Mouse (Mus musculus): ENCODE measurements around the gene Nkiras1. TPM values are rescaled to one million over a fixed set of nuclear protein-coding genes. Genes with fewer than 3 reads are reported as not detected.
A peak's percentile ranks its signal among the peaks of the same experiment; 100 is the strongest.
"Not testable (repeated sequence)": the region's sequence is repeated elsewhere in the genome, so short reads cannot be mapped to it uniquely, and the experiment has no call there.

The Nkiras1 gene
- polyA plus RNA-seq (2016; fragmentation: Nextera tagmentation; extraction: Ambion mirVana): 10.0 and 11.1 TPM in 2 replicates

GRCm38 (mm10) chr14:18270529-18271441 is at the start of gene Nkiras1, which contains the start of gene Rpl15:
TSS of gene Nkiras1 (plus strand) at chr14:18271136.
TSS of gene Rpl15 (minus strand) at chr14:18271391.
- Histone ChIP-seq H3K4me3 (peak within 1 kb of the TSS; percentile 89), H3K27me3 (ENCODE audit: low read depth, poor library complexity, severe bottlenecking) (no peaks in the 10 kb centered on the region), H3K27ac (peak within 1 kb of the TSS; percentile 98), H3K36me3 (peaks cover 35% of the 10 kb centered on the region), H3K9me3 (replicated peaks) (no peaks in the 10 kb centered on the region), H3K4me1 (peaks cover 6% of the 10 kb centered on the region)
- peak; percentile 98 for DNase-seq (ENCODE audit: low spot score)
- under 1% methylated on average over 78 of the region's 78 CpGs for WGBS

- 95% methylated on average over 6 of the region's 6 CpGs for WGBS
- Histone ChIP-seq H3K27me3 (ENCODE audit: low read depth, poor library complexity, severe bottlenecking) (no peaks in the 10 kb centered on the region), H3K9me3 (replicated peaks) (no peaks in the 10 kb centered on the region), H3K4me3 (no peak overlapping the region), H3K4me1 (no peaks in the 10 kb centered on the region), H3K36me3 (no peaks in the 10 kb centered on the region), H3K27ac (no peak overlapping the region)
- no peak for DNase-seq (ENCODE audit: low spot score)
These were observed 49.0 kb upstream of the Nkiras1 start for GRCm38 (mm10) chr14:18221977-18222376.

GRCm38 (mm10) chr14:18225431-18225830 is 45.5 kb upstream of the Nkiras1 start:
- H3K36me3 ChIP-seq; H3K27ac ChIP-seq; DNase-seq (ENCODE audit: low spot score); H3K9me3 ChIP-seq (replicated peaks); H3K4me1 ChIP-seq; H3K4me3 ChIP-seq; H3K27me3 ChIP-seq (ENCODE audit: low read depth, poor library complexity, severe bottlenecking): not testable (repeated sequence)
- 93% methylated on average over 11 of the region's 11 CpGs for WGBS

- not testable (repeated sequence) for H3K4me3 ChIP-seq; H3K27ac ChIP-seq; H3K9me3 ChIP-seq (replicated peaks); DNase-seq (ENCODE audit: low spot score); H3K36me3 ChIP-seq; H3K4me1 ChIP-seq; H3K27me3 ChIP-seq (ENCODE audit: low read depth, poor library complexity, severe bottlenecking)
- WGBS: 93% methylated on average over 11 of the region's 11 CpGs
These were observed 44.8 kb upstream of the Nkiras1 start for GRCm38 (mm10) chr14:18226181-18226580.

GRCm38 (mm10) chr14:18229751-18230150 is 41.2 kb upstream of the Nkiras1 start:
- not testable (repeated sequence) for H3K36me3 ChIP-seq; H3K27ac ChIP-seq; H3K4me1 ChIP-seq; H3K27me3 ChIP-seq (ENCODE audit: low read depth, poor library complexity, severe bottlenecking); H3K9me3 ChIP-seq (replicated peaks); DNase-seq (ENCODE audit: low spot score); H3K4me3 ChIP-seq
- 94% methylated on average over 10 of the region's 10 CpGs for WGBS

- H3K27me3 ChIP-seq (ENCODE audit: low read depth, poor library complexity, severe bottlenecking); H3K4me1 ChIP-seq; H3K9me3 ChIP-seq (replicated peaks); H3K36me3 ChIP-seq; H3K27ac ChIP-seq; H3K4me3 ChIP-seq; DNase-seq (ENCODE audit: low spot score): not testable (repeated sequence)
- 91% methylated on average over 8 of the region's 8 CpGs for WGBS
These were observed 39.1 kb upstream of the Nkiras1 start for GRCm38 (mm10) chr14:18231866-18232265.

GRCm38 (mm10) chr14:18233076-18233475 is 37.9 kb upstream of the Nkiras1 start:
- H3K27ac ChIP-seq: no peak overlapping the region
- no peaks in the 10 kb centered on the region for H3K36me3 ChIP-seq
- H3K4me3 ChIP-seq: no peak overlapping the region
- H3K27me3 ChIP-seq (ENCODE audit: low read depth, poor library complexity, severe bottlenecking): no peaks in the 10 kb centered on the region
- WGBS: 82% methylated on average over 2 of the region's 2 CpGs
- H3K4me1 ChIP-seq: no peaks in the 10 kb centered on the region
- no peak for DNase-seq (ENCODE audit: low spot score)
- H3K9me3 ChIP-seq (replicated peaks): no peaks in the 10 kb centered on the region

GRCm38 (mm10) chr14:18233981-18234960 is 36.7 kb upstream of the Nkiras1 start:
- Histone ChIP-seq H3K4me3 (no peak overlapping the region), H3K36me3 (no peaks in the 10 kb centered on the region), H3K27ac (no peak overlapping the region), H3K9me3 (replicated peaks) (no peaks in the 10 kb centered on the region), H3K27me3 (ENCODE audit: low read depth, poor library complexity, severe bottlenecking) (no peaks in the 10 kb centered on the region), H3K4me1 (no peaks in the 10 kb centered on the region)
- 67% methylated on average over 5 of the region's 5 CpGs for WGBS
- DNase-seq (ENCODE audit: low spot score): no peak

GRCm38 (mm10) chr14:18236496-18237235 is 34.3 kb upstream of the Nkiras1 start:
- H3K36me3 ChIP-seq; H3K9me3 ChIP-seq (replicated peaks); H3K27ac ChIP-seq; H3K27me3 ChIP-seq (ENCODE audit: low read depth, poor library complexity, severe bottlenecking); H3K4me3 ChIP-seq; H3K4me1 ChIP-seq; DNase-seq (ENCODE audit: low spot score): not testable (repeated sequence)
- WGBS: 83% methylated on average over 2 of the region's 2 CpGs

GRCm38 (mm10) chr14:18237381-18237780 is 33.6 kb upstream of the Nkiras1 start:
- Histone ChIP-seq H3K27ac (0 out of 2 replicates have a peak overlapping the region, but pooled peaks have one; percentile 90), H3K9me3 (replicated peaks) (no peaks in the 10 kb centered on the region), H3K4me1 (peaks cover 6% of the 10 kb centered on the region; the same call in 1 of the 2 replicates), H3K4me3 (peak overlapping the region; percentile 81), H3K36me3 (no peaks in the 10 kb centered on the region), H3K27me3 (ENCODE audit: low read depth, poor library complexity, severe bottlenecking) (no peaks in the 10 kb centered on the region)
- WGBS: 76% methylated on average over 4 of the region's 4 CpGs
- no peak for DNase-seq (ENCODE audit: low spot score)

GRCm38 (mm10) chr14:18238131-18238749 is 32.7 kb upstream of the Nkiras1 start:
- DNase-seq (ENCODE audit: low spot score): peak; percentile 97
- Histone ChIP-seq H3K36me3 (no peaks in the 10 kb centered on the region), H3K4me3 (peak overlapping the region; percentile 81), H3K27me3 (ENCODE audit: low read depth, poor library complexity, severe bottlenecking) (no peaks in the 10 kb centered on the region), H3K4me1 (peaks cover 6% of the 10 kb centered on the region; the same call in 1 of the 2 replicates), H3K27ac (peak overlapping the region; percentile 90), H3K9me3 (replicated peaks) (no peaks in the 10 kb centered on the region)
- WGBS: under 1% methylated on average over 63 of the region's 71 CpGs

All from limb, embryonic 10.5 days (tissue).